Mouse (Mus musculus): ENCODE results near the gene Cbl. TPM values are rescaled to one million over a fixed set of nuclear protein-coding genes. Genes with fewer than 3 reads are reported as not detected.

Gene Cbl
- total RNA-seq, 2 experiments from 2014 or later, result 59.8 to 66.3 TPM

DNA sequence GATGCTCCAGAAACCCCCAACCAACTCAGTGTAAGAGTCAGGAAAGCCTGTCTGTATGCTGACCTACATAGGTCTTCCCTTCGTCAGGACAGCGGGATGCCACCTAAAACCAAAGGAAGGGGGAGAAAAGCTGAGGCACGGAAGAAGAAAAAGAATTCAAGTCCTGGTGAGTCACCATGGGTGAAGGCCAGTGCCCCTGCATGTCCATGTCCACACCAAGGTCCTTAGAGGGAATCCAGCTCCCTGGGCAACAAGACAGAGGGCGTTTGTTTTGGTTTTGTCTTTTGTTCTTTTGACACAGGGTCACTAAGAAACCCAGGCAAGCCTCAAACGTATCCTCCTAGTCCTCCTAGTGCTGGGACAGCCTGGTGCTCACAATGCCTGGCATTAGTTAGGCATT is 7.1 kb upstream of the Cbl start:
- DNase-seq (ENCODE audit: low spot score in 2 of 2), result no peak

DNA sequence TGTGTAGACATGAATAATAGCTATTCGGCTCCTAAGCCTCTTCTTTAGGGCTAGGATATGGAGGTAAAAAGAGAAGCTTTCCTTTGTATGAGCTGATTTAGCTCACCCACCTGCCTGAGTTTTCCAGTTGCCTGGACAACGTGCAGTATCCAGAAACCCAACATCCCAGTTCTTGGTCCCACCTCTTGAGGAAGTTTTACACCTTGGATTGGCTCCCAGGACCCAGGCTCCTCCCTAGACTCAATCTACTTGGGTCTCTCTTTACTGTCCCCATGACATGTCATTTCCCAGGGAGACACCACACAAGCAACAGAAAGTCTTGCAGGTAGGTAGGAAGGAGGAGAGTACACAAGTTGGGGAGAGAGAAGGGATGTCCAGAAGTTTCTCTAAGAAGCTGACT is 6.5 kb upstream of the Cbl start, which contains the start of gene Ccdc153:
Ccdc153 (plus strand) TSS at position 278 of the 400 bp plus-strand sequence.
- no peak for DNase-seq (ENCODE audit: low spot score in 2 of 2)

DNA sequence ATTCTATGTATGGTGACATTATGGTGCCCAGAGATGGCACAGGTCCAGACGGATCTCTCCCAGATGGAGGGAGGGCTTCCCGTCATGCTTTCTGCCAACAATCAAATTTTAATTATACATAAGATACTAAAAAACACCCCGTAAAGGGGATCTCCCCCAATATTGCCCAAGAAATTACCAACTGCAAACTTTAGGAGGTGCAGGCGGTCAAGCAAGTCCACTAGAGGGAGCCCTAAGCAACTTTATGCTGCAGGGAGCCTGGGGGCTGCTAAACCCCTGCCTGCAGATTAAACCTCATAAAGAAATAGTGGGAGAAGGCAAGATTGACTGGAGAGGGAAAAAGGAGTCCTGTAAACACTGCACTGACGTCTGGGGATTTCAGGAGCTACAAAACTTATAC is 5.6 kb upstream of the Cbl start:
- peak in 1 of 2 experiments; percentile 63 for DNase-seq (ENCODE audit: low spot score in 2 of 2)

DNA sequence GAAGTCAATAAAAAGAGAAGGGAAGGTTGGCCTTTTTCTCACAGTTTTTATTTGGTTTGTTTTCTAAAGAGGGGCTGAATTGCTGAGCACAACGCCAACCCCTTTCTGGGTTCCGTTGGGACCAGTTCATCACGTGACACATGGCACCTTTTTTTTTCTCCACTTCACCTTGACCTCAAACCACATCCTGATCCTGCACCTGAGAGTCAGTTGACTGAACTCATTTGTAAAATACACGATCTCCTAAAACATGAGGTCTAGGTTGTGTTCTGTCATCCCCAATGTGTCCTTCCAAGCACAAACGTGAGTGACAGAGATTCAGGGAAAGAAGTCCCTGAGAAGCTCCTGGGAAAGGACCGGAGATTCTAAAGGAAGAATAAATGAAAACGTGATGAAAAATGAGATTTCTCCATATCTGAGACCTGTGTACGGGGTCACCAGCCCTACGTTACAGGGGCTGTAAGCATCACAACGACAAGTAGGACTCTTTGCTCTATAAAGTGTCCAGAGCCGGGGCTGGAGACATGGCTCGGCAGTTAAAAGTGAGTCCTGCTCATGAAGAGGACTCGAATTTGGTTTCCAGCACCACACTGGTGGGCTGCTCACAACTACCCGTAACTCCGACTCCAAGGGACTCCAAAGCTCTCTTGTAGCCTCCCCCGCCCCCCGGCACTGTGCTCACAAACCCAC is 4.8 kb upstream of the Cbl start:
- no peak for DNase-seq (ENCODE audit: low spot score in 2 of 2)

DNA sequence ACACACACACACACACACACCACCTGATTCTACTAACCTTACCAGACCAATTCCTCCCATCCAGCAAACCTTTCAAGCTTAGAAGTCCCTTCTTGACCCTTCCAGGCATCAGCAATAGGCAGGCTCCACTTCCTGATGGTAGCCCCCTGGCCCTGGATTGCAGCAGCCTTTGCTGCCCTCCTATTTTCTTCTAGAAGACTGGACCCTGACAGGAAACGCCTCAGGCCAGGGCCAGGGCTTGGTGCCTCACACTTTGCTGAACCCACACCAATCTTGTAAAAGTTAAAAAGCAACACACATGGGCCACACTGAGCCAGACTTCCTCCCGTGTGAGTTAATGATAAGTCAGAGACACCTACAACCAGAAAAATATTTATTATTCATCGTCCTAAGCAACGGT is 3.3 kb upstream of the Cbl start:
- DNase-seq (ENCODE audit: low spot score in 2 of 2), result no peak

DNA sequence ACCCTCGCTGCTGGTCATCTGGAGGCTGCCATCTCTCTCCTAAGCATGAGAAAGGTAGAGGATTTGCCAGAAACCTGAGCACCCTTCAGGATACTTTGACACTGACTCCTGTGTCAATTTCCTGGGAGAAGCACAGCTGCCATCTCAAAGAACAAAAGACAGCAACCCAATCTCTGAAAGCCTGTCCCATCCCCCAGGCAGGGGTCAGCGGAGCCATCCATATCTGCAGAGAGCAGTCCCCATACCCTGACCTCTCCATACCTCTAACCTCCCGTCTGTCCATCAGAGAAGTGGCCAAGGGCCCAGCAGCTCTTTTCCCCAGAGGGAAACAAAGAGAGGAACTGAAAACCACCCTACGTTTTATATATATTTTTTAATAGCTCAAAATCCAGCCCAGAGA is 2.8 kb upstream of the Cbl start:
- DNase-seq (ENCODE audit: low spot score in 2 of 2), result no peak

DNA sequence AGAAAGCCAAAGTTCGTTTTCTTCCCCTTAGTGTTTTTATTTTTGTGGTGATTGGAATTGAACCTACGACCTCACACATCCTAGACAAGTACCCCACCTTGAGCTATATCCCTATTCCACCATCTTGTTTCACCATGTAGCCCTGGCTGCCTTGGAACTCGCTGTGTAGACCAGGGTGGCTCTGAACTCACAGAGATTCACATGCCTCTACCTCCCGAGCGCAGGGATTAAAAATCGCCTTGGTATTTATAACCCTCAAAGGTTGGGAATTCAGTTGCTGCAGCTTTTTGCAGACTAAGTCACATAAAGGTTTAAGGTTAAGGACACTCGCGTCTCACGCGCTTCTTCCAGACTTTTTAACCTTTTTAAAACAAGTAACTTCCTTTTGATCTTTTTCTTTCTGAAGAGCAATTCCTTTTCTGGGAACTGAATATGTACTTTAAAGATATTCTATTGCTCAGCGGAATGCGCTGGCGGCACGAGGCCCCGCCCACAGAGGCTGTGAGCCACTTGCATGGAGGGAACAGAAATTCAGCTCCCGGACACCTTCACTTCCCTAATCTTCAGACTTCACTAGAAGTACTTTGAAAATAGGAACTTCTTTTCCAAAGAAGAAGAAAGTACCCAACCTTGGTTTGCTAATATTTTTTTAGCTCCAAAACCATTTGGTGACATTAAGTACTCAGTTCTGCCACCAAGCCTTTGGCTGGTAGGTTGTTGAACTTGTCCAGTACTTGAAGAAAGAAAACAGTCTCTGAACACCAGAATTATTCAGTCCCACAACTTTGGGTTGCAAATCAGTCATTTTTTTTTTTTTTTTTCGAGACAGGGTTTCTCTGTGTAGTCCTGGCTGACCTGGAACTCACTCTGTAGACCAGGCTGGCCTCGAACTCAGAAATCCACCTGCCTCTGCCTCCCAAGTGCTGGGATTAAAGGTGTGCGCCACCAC is 904 bp upstream of the Cbl start:
- peak in 1 of 2 experiments; percentile 47 for DNase-seq (ENCODE audit: low spot score in 2 of 2)

DNA sequence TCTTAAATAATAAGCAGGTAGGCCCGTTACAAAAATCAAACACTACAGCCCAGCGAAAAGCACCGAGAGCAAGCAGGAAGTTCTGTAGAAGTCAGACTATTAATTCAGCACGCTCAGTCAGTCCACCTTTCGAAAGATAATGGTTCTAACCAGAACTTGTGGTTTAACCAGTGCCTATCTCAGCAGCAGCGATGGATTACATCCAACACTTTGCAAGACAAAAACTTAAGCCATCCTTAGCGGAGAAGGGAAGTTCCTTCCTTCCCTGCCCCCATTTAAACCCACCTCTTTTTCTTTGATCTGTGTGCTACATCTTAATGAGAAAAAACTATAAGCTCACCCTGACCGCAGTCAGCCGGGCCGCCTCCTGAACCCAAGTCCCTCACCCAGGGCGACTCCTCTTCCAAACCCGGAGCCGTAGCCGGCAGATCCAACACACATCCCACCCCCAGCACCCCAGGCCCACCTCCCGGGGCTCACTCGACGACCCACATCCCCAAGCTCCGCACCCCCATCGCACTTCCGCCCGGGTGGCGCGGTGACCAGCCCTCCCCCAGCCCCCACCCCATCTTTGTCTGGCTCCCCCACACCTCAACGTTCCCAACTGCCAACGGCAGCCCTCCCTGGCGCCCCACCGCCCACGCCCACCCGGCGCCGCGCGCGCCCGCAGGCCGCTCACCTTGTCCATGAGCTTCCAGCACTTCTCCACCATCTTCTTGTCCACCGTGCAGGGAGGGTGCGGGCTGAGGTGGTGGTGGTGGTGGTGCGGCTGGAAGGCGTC is 638 bp downstream of the Cbl start:
- peak in 1 of 2 experiments; percentile 58 for DNase-seq (ENCODE audit: low spot score in 2 of 2)

DNA sequence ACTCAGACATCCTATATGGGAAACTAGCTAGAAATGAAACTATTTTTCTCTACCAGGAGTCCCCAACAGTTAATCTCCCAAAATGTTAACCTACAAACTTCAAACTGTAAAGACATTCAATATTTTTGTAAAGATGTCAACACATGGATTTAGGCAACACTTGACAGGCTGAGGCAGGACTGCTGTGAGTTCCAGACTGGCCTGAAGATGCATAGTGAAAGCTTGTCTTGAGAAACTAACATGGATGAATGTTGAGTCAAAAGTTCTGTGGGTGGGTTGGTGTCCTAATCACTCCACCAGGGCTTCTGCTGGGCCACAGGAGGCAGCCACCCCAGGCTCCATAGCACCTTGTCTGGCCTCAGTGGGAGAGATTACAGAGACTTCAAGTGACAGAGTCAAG is 2.2 kb downstream of the Cbl start:
- no peak for DNase-seq (ENCODE audit: low spot score in 2 of 2)

DNA sequence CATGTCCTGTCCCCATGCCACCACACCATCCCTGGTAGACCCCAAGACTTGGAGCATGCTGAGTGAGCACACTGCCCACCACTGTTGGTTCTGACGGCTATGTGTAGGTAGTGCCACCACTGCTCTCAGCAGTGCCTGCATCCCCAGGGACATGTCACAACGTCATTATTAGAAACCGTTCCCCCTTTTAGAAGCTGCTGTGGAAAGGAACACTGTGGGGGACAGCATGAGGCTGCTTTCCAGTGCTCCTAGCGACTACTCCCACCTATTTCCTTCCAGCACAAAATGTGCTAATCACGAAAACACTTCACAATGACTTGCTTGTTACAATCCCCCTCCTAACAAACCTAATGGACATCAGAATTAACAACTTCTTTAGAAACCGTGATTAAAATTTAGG is 7.9 kb downstream of the Cbl start:
- DNase-seq (ENCODE audit: low spot score in 2 of 2), result peak in 1 of 2 experiments; percentile 54

DNA sequence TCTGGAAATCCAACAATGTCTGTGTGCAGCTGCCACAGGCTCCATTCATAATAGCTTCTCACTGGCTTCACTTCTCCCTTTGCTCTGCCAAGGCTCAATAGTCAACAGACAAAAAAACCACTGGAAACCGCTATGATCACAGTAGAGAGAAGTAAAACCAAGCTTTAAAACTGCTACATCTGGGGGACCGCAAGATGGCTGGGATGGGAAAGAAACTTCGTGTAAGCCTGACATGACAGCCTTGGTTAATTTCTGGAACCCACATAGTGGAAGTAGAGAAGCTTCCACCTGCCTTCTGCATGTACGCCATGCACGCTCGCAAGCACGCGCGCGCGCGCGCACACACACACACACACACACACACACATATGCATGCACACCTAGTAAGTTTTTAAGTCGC is 20.3 kb downstream of the Cbl start:
- no peak for DNase-seq (ENCODE audit: low spot score in 2 of 2)

DNA sequence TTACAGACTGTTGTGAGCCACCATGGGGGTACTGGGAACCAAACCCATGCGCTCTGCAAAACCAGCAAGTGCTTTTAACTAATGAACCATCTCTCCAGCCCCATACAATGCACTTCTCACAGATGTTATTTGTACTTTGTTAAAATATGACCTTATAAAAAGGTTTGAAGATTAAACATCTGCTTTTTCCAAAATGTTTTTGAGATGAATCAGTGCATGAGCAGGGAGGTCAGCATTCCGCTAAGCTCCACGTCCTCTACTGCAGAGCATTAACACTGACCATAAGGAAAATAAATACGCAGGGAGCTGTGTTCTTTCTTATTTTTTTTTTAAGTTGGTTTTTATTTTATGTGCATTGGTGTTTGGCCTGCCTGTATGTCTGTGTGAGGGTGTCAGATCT is 21.4 kb downstream of the Cbl start:
- DNase-seq (ENCODE audit: low spot score in 2 of 2), result no peak

DNA sequence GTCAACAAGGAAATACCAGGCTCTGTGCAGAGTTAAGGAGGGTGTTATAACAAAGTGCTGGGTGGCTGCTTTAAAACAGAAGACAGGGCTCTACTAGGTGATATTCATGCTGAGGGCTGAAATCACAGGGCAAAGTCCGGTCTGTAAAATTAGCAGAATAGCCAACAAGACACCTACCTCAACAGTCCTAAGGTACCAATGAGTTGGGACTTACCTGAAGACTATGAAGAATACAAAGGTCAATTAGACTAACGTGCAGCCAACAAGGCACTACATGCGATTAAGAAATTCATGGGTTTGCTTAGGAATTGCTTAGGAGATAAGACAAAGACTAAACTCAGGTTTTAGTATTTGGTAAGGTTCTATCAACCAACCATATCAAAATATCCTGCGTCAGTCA is 24.4 kb downstream of the Cbl start:
- no peak for DNase-seq (ENCODE audit: low spot score in 2 of 2)

DNA sequence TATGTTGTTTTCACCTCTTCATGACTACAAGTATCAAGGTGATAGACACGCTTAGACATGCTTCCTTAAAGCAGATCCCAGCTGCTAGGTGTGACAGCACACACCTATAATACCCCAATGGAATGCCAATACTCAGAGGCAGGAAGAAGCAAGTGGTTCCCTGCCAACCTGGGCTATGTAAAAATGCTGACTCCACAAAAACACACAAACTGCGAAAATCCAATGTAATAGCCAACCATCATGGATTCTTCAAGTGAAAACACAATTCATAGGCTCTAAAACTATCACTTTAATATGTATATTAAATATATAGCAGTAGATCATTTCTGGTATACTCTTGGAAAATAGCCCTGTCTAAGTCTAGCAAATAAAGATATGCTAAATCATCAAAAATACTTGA is 26.0 kb downstream of the Cbl start:
- DNase-seq (ENCODE audit: low spot score in 2 of 2), result no peak

DNA sequence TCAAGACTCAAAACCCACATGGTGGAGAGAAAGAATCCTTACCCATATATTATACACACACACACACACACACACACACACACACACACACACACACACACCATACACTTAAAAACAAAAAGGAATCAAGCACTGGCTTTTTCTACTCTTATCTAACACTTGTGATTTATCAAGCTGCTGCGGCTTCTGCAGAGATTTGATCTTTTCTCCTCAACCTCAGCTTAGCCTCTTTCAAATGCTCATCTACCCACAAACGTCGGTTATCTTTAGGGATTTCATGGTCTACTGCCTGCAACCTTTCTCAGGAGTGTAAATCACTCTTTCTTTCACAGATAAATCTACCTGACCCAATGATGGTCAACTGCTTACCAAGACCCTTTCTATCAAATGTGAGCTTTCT is 33.4 kb downstream of the Cbl start:
- no peak for DNase-seq (ENCODE audit: low spot score in 2 of 2)

DNA sequence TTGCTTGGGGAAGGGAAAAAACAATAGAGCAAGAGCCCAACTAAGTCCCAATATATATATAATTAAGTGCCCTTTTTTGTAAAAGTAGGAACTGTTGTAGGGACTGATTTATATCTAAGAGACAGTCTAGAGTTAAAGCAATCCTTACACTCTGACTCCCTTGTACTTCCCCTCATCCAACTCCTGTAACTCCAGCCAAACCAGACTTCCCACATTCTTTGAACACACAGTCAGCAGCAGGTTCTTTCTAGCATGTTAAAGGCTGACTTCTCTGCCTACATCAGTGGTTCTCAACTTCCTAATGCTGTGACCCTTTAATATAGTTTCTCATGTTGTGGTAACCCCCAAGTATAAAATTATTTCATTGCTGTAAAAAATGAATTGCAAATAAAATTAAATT is 34.3 kb downstream of the Cbl start:
- DNase-seq (ENCODE audit: low spot score in 2 of 2), result no peak

DNA sequence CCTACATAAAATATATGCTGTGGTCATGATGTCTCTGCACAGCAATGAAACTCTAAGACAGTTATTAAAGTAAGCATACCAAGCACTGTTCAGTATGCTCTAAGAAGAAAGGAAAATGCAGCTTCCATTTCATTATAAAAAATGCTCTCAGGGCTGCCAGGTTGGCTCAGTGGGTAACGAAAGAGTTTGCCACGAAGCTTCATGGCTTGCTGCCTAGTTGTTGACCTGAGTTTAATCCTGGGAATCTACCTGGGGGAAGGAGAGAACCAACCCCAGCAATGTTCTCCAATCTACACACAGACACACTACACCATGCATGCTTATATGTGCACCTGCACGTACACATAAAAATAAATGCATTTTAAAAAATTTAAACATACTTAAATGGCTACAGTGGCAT is 34.7 kb downstream of the Cbl start:
- no peak for DNase-seq (ENCODE audit: low spot score in 2 of 2)

DNA sequence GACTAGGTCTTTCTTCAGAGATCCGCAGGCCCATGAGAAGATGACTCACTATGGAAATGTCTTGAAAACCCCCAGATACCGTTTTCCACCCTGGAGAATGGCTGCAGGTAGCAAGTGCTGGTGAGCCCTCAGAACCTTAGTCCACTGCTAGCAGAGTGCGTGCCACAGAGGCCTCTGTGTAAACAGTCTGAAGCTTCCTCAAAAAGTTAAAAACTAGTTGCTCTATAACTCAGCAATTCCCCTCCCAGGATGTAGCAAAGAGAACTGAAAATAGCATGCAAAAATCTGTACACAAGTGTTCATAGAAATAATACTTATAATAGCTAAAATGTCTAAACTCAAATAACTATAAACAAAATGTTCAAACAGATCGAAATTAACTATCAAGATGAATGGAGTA is 37.5 kb downstream of the Cbl start:
- DNase-seq (ENCODE audit: low spot score in 2 of 2), result no peak

DNA sequence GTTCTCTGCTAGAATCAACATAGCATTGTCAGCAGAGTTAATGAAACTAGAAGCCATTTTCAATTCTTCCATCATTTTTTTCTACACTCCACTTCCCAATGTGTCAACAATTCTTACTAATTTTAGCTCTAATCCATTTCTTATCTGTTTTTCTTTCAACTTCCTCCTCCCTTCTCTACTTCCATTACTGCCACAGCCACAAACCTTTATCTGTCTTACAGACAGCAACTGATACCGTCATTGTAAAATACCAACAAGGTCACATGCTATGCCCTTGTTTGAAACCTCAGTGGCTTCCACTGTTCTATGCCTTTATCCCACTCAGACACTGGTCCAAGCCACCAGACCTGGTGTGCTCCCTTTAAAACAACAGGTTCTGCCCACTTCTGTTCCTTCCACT is 39.8 kb downstream of the Cbl start:
- no peak for DNase-seq (ENCODE audit: low spot score in 2 of 2)

DNA sequence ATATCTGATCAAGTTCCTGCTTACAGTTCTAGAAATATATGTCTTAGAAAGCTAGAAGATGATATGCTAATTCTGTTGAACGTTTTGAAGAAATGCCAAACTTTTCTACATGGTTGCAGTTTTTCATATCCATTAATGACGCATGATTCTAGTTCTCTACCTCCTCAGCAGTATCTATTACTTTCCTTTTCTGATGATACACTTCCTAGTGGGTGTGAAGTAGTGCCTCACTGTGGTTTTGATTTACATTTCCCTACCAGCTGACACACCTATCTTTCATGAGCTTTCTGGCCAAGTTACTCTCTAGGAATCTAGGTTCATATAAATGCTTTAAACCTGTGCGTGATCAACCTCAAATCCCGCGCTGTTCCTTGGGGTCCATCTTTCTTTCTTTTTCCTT is 41.1 kb downstream of the Cbl start:
- DNase-seq (ENCODE audit: low spot score in 2 of 2), result no peak

DNA sequence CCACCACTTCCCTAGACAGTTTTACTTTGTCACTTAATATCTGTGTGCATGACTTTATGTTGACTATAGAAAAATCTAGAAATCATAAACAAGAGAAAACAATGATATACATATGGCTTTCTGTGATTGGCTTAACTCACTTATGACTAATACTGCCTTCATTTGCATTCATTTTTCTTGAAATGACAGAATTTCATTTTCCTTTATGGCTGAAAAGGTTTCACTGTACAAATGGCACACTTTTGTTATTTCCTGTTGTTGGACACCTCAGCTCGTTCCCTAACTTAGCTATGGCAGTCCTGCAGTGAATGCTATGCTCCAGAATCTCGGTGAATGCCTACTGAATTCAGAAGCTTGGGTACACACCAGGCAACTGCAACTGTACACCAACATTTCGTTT is 41.5 kb downstream of the Cbl start:
- no peak for DNase-seq (ENCODE audit: low spot score in 2 of 2)

DNA sequence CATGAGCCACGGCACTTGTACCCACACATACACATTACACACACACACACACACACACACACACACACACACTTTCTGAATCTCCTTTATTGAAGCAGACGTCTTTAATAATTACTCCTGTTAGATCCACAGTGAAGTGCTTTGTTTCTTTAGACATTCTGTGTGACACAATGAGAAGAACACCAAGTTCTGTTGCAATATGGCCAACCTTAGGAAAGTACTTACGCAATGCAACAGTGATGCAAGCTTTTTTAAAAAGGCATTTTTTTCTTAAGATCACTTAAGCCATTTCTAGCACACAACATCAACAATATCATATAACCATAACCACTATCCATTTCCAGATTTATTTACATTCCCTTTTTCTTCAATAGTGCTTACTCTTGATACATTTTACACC is 42.7 kb downstream of the Cbl start:
- no peak for DNase-seq (ENCODE audit: low spot score in 2 of 2)

All from layer of hippocampus, adult 18-20 months (tissue).